Mouse (Mus musculus) forebrain, embryonic 12.5 days (tissue): ENCODE results near the gene Chrm3. TPM values are rescaled to one million over a fixed set of nuclear protein-coding genes. Genes with fewer than 3 reads are reported as not detected.

Experiments
- ATAC-seq: fragments of 200-750 bp; cut with Nextera tagmentation; 2 replicates; pipeline ENCODE4 v1.8.0; 2017; ENCODE audit warnings: moderate TSS enrichment; ENCODE audit not compliant: low FRiP score
- H3K27ac ChIP-seq: fragments of 300-500 bp; sonication (generic); 2 replicates; pipeline ENCODE4 v1.5.1; 2016; ENCODE audit warnings: mild to moderate bottlenecking
- H3K27me3 ChIP-seq: fragments of 300-500 bp; sonication (generic); 2 replicates; pipeline ENCODE4 v1.6.1; 2016; ENCODE audit warnings: mild to moderate bottlenecking
- H3K36me3 ChIP-seq: fragments of 300-500 bp; sonication (generic); replicated peaks from 2 replicates; pipeline ENCODE4 v1.6.1; 2016; ENCODE audit warnings: mild to moderate bottlenecking
- H3K4me1 ChIP-seq: fragments of 300-500 bp; sonication (generic); 2 replicates; pipeline ENCODE4 v1.6.1; 2016
- H3K4me2 ChIP-seq: fragments of 300-500 bp; sonication (generic); 2 replicates; pipeline ENCODE4 v1.6.1; 2016; ENCODE audit warnings: mild to moderate bottlenecking, moderate library complexity
- H3K4me3 ChIP-seq: fragments of 300-500 bp; sonication (generic); replicated peaks from 2 replicates; pipeline ENCODE4 v1.5.1; 2016; ENCODE audit warnings: mild to moderate bottlenecking
- H3K9ac ChIP-seq: fragments of 300-500 bp; sonication (generic); 2 replicates; pipeline ENCODE4 v1.6.1; 2016; ENCODE audit warnings: mild to moderate bottlenecking
- H3K9me3 ChIP-seq: fragments of 300-500 bp; sonication (generic); 2 replicates; pipeline ENCODE4 v1.6.1; 2016
- WGBS: fragments of 180-500 bp; shearing (Covaris S2); methylation state at CpG from one replicate; pipeline ENCODE4 v1.1.7; 2016; 5-methylcytosine and 5-hydroxymethylcytosine counted together
- polyA plus RNA-seq: library from polyadenylated mRNA; unstranded; fragments of >200 nt; fragmentation: Nextera tagmentation; extraction: Ambion mirVana; gene quantifications from 2 replicates; pipeline ENCODE4 v1.2.1, GENCODE M21; 2016

Gene Chrm3
- polyA plus RNA-seq, 1 experiment from 2014 or later = 0.59 TPM

DNA sequence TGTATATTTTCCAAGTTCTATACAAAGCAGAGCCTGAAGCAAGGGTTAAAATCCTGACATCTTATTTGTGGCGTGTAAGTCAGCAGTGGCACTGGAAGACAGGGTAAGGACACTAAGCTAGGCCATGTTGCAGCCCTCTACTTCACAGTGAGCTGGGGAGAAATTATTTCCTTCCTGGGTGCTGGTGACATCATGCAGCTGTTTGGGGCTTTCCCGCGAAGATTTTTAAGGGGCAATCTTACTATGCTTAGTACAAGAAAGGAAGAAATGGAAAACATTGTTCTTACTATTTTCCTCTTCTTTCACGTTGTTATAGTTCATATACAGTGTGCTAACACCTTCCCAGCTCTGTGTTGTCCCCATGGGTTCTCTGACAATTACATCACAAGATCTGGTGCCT is 76.3 kb downstream of the Chrm3 start:
- Histone ChIP-seq H3K9ac (no peak overlapping the region), H3K4me1 (no peaks in the 10 kb centered on the region), H3K27me3 (no peaks in the 10 kb centered on the region), H3K27ac (no peak overlapping the region), H3K9me3 (no peaks in the 10 kb centered on the region), H3K36me3 (no peaks in the 10 kb centered on the region), H3K4me3 (no peak overlapping the region), H3K4me2 (no peak overlapping the region)
- WGBS = 88% methylated on average over 4 of the region's 4 CpGs
- no peak for ATAC-seq

DNA sequence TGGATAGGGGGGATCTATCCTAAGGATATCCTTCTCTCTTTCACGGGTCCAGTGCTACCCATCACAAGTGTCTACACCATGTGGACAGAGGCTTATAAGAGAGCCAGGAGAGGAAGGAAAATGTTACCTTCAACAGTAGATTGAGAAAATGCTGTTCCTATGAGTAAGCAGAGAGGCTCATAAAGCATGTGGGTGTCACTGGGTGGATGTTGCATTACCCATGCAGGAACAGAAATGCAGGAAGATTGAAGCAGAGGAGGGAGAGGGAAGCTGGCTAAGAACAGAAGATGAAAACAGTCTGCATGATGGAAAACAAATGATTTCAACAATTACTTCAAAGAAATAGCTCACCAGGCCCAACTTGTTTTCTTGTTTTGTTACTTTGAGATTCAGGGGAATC is 85.7 kb downstream of the Chrm3 start:
- Histone ChIP-seq H3K9ac (no peak overlapping the region), H3K36me3 (no peaks in the 10 kb centered on the region), H3K27me3 (no peaks in the 10 kb centered on the region), H3K4me1 (no peaks in the 10 kb centered on the region), H3K9me3 (no peaks in the 10 kb centered on the region), H3K27ac (no peak overlapping the region), H3K4me3 (no peak overlapping the region), H3K4me2 (no peak overlapping the region)
- 88% methylated on average over 1 of the region's 1 CpGs for WGBS
- no peak for ATAC-seq

DNA sequence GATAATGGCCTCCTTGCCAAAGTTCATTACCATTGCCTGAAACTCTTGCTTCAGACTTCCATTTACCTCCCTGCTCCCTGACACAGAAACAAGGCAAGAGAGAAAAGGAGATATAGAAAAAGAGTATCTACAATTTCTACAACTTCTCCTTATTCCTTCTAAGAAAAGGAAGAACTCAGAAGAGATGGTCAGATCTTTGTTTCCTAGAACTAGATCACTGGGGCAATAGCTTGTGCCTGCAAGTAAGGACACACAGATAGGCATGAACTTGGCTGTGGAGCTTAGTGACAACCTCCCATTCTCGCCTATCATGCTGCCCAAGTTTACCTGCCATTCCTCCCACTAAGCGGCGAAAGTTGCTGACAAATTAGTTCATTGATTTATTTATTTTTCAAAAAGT is 96.9 kb downstream of the Chrm3 start:
- H3K4me3 ChIP-seq = no peak overlapping the region
- H3K27me3 ChIP-seq = no peaks in the 10 kb centered on the region
- H3K4me2 ChIP-seq = no peak overlapping the region
- no peaks in the 10 kb centered on the region for H3K9me3 ChIP-seq
- no peaks in the 10 kb centered on the region for H3K4me1 ChIP-seq
- no peak for ATAC-seq
- no peak overlapping the region for H3K27ac ChIP-seq
- 86% methylated on average over 3 of the region's 3 CpGs for WGBS
- no peaks in the 10 kb centered on the region for H3K36me3 ChIP-seq
- no peak overlapping the region for H3K9ac ChIP-seq

DNA sequence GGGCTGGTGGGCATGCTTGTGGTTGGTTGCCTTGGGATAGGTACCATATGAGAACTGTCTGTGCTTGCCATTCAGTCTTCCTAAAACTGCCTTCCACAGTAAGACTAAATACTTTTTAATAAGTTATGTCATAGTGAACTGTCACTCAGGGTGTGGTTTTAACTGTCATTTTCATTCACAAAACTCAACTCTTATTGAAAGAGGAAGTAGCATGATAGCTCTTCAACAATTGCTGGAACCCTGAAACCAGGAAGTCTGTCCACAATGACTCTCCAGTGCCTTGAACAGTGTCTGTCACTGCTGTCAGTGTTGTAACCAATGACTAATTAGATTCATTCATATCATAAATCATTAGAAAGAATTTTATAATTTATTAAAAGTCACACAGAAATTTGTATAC is 107.6 kb downstream of the Chrm3 start:
- H3K27ac ChIP-seq = no peak overlapping the region
- ATAC-seq = no peak
- H3K27me3 ChIP-seq = no peaks in the 10 kb centered on the region
- H3K9ac ChIP-seq = no peak overlapping the region
- no peaks in the 10 kb centered on the region for H3K4me1 ChIP-seq
- H3K4me3 ChIP-seq = no peak overlapping the region
- H3K4me2 ChIP-seq = no peak overlapping the region
- no peaks in the 10 kb centered on the region for H3K9me3 ChIP-seq
- no peaks in the 10 kb centered on the region for H3K36me3 ChIP-seq

DNA sequence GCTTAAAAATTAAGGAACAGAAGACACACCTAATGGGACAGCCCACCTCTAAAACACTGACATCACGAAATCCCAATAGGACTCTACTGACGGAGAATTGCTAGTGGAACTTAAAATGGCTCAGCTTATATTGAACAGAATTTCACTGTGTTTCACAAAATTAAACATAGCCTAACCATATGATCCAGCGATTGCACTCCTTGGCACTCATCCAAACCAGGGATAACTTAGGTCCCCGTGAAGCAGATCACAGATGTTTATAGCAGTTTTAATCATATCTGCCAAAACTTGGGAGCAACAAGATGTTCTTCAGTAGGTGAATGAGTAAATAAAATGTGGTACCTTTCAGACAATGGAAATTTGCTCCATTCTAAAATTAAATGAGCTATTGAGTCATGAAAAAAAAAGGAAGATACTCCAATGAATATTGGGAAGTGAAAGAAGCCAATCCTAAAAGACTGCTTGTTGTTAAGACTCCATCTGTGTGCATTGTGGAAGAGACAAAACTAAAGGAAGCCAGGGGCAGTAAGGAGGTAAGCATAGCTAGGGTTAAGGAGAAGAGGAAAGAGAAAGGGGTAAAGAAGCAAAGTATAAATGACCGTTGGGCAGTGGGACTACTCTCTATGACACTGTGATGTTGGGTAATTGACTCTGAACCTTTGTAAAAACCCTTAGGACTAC is 109.0 kb downstream of the Chrm3 start:
- Histone ChIP-seq H3K36me3 (no peaks in the 10 kb centered on the region), H3K27ac (no peak overlapping the region), H3K9me3 (no peaks in the 10 kb centered on the region), H3K4me3 (no peak overlapping the region), H3K9ac (no peak overlapping the region), H3K4me2 (no peak overlapping the region), H3K4me1 (no peaks in the 10 kb centered on the region), H3K27me3 (no peaks in the 10 kb centered on the region)
- ATAC-seq = no peak
- WGBS = 92% methylated on average over 5 of the region's 5 CpGs

DNA sequence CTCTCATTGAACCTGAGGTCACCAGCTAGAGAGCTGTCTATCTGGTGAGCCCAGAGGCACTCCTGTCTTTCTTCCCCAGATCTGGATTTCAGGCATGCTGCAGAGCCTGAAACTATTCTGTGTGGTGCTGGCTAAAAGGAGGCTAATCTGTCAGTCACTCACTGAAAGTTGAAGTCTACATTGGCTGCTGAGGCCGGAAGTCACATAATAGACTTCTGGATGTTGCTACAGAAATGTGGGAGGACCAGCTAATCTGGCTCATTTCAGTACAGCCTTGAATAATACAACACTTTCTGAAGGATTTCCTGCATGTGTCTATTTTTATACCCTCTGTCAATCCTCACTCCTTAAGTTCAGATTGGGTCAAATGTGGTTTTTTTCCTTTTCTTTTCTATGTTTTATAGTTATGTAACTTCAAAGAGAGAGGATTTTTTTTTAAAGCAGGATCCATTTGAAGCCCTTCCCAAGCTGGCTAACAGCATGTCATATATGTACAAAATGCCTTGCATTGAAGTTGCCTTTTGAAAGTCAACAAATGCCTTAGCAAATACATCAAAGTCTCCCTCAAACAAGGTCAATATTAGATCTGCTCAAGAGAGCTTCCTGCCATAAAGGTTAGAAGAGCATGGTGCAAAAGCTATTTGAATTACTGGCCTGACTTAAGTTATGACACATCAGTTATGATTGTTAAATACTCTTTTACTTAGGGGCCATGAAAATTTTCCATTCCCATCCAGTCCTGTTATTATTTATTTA is 116.2 kb downstream of the Chrm3 start:
- Histone ChIP-seq H3K9ac (no peak overlapping the region), H3K4me1 (no peaks in the 10 kb centered on the region), H3K4me3 (no peak overlapping the region), H3K9me3 (no peaks in the 10 kb centered on the region), H3K27ac (no peak overlapping the region), H3K27me3 (no peaks in the 10 kb centered on the region), H3K36me3 (no peaks in the 10 kb centered on the region), H3K4me2 (no peak overlapping the region)
- 82% methylated on average over 1 of the region's 1 CpGs for WGBS
- ATAC-seq = no peak

DNA sequence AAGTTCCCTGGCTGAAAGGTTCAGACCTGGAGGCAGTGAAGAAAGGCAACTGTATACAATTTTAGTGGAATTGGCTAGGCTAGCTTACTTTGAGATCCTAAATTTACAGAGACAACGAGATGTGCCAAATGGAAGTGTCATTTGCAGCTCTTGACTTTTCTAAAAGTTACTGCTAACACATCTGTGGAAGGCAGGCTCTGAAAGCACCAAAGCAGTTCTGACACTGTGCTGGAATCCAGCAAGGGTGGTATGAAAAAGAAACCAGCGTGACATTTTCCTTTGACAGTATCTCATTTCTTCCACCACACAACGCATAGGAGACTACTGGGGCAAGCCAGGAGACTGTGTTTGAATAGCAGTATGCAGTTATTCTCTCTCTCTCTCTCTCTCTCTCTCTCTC is 120.4 kb downstream of the Chrm3 start:
- H3K4me2 ChIP-seq = no peak overlapping the region
- H3K4me1 ChIP-seq = no peaks in the 10 kb centered on the region
- no peak overlapping the region for H3K9ac ChIP-seq
- no peak overlapping the region for H3K27ac ChIP-seq
- no peak for ATAC-seq
- no peaks in the 10 kb centered on the region for H3K9me3 ChIP-seq
- H3K27me3 ChIP-seq = no peaks in the 10 kb centered on the region
- no peak overlapping the region for H3K4me3 ChIP-seq
- 89% methylated on average over 3 of the region's 3 CpGs for WGBS
- no peaks in the 10 kb centered on the region for H3K36me3 ChIP-seq

DNA sequence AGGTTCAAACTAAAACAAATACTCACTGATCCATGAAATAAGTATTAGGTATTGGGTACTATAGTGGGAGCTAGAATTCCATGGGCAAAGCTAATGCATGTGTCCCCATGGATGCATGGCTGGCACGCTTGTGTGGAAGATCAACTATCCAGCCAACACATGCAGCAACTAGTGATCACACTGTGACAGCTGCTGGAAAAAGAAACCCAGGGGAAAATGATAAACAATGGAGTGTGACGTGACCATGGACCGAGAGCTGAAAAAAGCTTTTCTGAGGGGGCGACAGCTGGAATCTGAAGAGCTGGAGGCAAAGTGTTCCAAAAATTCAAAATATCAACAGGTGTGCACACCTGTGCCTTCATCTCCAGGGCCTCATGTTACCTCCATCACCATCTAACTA is 120.8 kb downstream of the Chrm3 start:
- Histone ChIP-seq H3K36me3 (no peaks in the 10 kb centered on the region), H3K27ac (no peak overlapping the region), H3K4me1 (no peaks in the 10 kb centered on the region), H3K9ac (no peak overlapping the region), H3K4me2 (no peak overlapping the region), H3K4me3 (no peak overlapping the region), H3K9me3 (no peaks in the 10 kb centered on the region), H3K27me3 (no peaks in the 10 kb centered on the region)
- 82% methylated on average over 4 of the region's 4 CpGs for WGBS
- no peak for ATAC-seq

DNA sequence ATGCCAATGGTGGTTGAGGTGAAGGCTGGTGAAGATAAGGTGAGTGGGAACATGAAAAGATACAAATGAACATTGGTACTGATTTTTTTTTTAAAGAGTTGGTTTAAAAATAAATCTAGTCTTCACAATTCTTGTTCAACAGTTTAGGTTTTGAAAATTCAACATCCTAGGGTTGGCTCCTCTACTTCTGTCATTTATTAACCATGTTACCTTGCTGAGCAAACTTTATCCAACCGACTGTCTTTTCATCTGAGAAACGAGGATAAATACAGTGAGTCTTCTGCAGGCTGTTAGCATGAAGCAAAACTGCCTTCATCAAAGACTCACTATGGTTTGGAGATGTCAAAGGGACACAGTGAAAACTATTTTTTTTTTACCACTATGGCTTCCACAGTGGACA is 123.0 kb downstream of the Chrm3 start:
- WGBS = 72% methylated on average over 2 of the region's 2 CpGs
- no peak for ATAC-seq
- H3K9me3 ChIP-seq = no peaks in the 10 kb centered on the region

DNA sequence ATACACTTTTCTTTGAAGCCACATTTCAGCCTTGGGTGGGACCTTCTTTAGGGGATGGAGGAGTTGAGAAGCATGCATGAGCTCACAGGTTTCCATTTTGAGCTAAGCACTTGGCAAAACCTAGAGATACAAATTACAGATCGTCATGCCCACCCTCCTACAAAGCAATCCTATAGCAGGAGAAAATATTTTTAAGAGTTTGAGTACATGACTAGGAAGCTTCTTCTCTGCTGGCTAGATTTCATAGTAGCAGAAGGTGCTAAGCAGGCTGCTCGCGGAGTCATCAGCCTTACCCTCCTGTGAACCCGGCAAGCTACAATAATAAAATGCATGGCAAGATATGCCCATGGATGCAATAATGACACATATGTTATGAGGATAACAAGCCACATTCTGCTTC is 124.4 kb downstream of the Chrm3 start:
- Histone ChIP-seq H3K27ac (no peak overlapping the region), H3K36me3 (no peaks in the 10 kb centered on the region), H3K4me2 (no peak overlapping the region), H3K27me3 (no peaks in the 10 kb centered on the region), H3K9me3 (no peaks in the 10 kb centered on the region), H3K9ac (no peak overlapping the region), H3K4me3 (no peak overlapping the region), H3K4me1 (no peaks in the 10 kb centered on the region)
- ATAC-seq = no peak
- WGBS = 96% methylated on average over 4 of the region's 4 CpGs

More for the DNA sequence above, 123.0 kb downstream of the Chrm3 start:
- no peak overlapping the region for H3K4me2 ChIP-seq
- no peaks in the 10 kb centered on the region for H3K27me3 ChIP-seq
- H3K9ac ChIP-seq = no peak overlapping the region
- no peak overlapping the region for H3K4me3 ChIP-seq
- no peaks in the 10 kb centered on the region for H3K4me1 ChIP-seq
- H3K36me3 ChIP-seq = no peaks in the 10 kb centered on the region
- H3K27ac ChIP-seq = no peak overlapping the region

DNA sequence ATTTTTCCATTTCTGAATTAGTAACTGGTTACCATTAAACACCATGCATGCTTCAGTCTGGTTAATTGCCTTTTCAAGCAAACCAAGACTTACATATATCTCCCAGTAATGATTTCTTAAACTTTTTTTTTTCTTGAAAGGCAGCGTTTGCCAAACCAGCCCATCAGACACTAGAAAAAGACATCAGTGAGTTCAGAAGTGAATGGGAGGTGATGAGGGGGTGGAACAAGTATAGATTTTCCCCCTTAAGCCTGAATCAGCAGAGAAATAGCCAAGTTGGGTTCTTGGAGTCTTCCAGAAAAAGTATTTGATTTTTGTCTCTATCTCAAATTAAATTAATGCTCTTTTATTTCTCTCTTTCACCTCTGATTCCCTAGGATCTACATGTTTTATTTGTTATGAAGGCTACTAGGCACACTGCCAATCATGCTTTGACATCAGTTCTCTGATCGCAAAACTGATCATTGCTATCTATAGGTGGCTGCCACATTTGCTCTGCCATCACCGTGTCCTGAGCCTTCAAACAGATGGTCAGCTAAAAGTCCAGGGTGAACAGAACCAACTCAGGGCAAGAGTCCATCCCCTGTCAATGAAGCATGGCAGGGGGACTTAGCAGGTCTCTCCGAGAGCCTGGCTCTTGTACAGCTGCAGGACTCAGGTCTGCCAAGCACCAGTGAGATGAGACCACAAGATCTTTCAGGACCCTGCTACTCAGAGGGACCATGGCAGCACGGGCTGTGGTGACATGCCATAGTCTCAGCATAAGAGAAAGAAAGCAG is 125.1 kb downstream of the Chrm3 start:
- Histone ChIP-seq H3K36me3 (no peaks in the 10 kb centered on the region), H3K4me2 (no peak overlapping the region), H3K9me3 (no peaks in the 10 kb centered on the region), H3K27me3 (no peaks in the 10 kb centered on the region), H3K27ac (no peak overlapping the region), H3K9ac (no peak overlapping the region), H3K4me1 (no peaks in the 10 kb centered on the region), H3K4me3 (no peak overlapping the region)
- ATAC-seq = no peak
- WGBS = 88% methylated on average over 5 of the region's 5 CpGs

DNA sequence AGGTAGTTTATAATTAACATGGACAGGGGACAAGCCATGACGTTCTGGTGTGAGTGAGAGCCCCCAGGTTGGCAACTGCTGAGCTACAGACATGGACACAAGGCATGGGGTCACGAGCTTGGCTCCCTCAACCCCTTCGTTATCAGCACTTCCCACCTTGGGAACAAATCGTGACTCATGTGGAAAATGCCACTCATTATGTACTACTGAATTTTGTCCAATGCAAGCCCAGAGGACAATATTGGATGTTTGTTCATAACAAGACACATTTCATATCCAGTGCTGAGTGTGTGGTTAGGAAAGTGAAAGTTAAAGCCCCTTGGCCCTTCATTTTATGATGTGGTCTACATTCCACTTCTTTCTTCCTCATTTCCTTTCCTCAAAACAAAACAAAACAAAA is 140.2 kb downstream of the Chrm3 start:
- no peak overlapping the region for H3K9ac ChIP-seq
- no peak overlapping the region for H3K27ac ChIP-seq
- no peak overlapping the region for H3K4me2 ChIP-seq
- H3K4me1 ChIP-seq = no peaks in the 10 kb centered on the region
- H3K36me3 ChIP-seq = no peaks in the 10 kb centered on the region
- H3K27me3 ChIP-seq = no peaks in the 10 kb centered on the region
- ATAC-seq = no peak
- no peaks in the 10 kb centered on the region for H3K9me3 ChIP-seq
- H3K4me3 ChIP-seq = no peak overlapping the region
- 78% methylated on average over 4 of the region's 4 CpGs for WGBS
